ENCODE assay signal across 8 mouse cellular contexts in the genomic region with DNA sequence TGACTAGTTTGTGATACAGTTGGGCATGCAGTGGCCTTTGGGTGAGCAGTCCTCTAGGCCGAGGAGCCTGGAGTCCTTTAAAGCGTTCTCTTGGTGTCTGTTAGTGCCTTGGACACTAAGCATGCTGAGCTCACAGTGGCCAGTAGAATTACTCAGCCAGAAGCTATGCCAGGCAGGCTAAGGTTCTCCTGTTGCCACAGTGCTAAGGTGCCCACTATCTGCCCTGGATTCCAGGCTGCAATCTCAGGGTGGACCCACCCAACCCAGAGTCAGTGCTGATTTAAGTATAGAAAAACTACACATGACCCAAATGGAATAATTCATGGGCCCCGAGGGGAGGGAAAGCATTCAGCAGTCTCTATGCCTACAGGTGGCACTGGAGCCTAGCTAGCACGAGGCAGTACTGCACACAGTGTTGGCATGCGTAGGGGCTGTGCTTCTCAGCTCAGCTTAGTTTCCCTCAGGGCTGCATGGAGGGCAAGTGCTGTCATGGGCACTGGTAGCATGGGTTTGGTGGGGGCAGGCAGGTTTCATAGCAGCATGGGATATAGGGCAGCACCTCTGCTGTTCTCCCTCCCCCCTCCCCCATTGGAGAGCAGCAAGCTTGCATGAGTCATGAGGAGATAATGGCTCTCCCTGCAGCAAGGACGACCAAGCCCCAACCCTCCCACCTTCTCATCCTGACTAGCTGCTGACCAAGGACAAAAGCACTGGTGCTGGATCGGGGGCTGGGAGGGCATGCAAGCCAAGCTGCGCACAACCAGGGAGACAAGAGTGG. TPM values are rescaled to one million over a fixed set of nuclear protein-coding genes. Genes with fewer than 3 reads are reported as not detected.
DNase-seq lines count a peak whose midpoint lies in the region; ATAC-seq and TF ChIP-seq lines count a peak whose summit lies in the region.

No protein-coding gene starts in this region.

- H3K36me3 ChIP-seq in CH12.LX (replicated peaks in 1 of 2; ENCODE audit: control insufficient read depth in 1 of 2, insufficient read depth in 1 of 2, low read length in 1 of 2), result no peaks in the 10 kb centered on the region
- H3K36me3 ChIP-seq in hindbrain, embryonic 15.5 days, result peaks cover 44% of the 10 kb centered on the region
- H3K36me3 ChIP-seq in liver, embryonic 16.5 days (ENCODE audit: control insufficient read depth, insufficient read depth), result peaks cover 72% of the 10 kb centered on the region

- peak; percentile 84 for ATAC-seq in hindbrain, embryonic 15.5 days (ENCODE audit: low FRiP score, low read depth)
- 0 out of 2 replicates have a peak, but pooled peaks have one; percentile 22 for ATAC-seq in liver, embryonic 16.5 days (ENCODE audit: low read depth)
- ATAC-seq in erythroid progenitor cell, adult 5-6 weeks (replicated peaks; ENCODE audit: low FRiP score, poor library complexity, severe bottlenecking), result no peak

- TF ChIP-seq EP300 in CH12.LX (IDR thresholded peaks at IDR 0.05; ENCODE audit: low read length), result no peak

- H3K27ac ChIP-seq in CH12.LX (ENCODE audit: insufficient read depth, low read depth), result no peak overlapping the region
- H3K27ac ChIP-seq in embryonic fibroblast, embryonic 13.5 days (ENCODE audit: insufficient read depth, low read length), result no peak overlapping the region
- H3K27ac ChIP-seq in hindbrain, embryonic 15.5 days (replicated peaks), result 0 out of 2 replicates have a peak overlapping the region, but pooled peaks have one; percentile 11
- H3K27ac ChIP-seq in liver, embryonic 16.5 days (ENCODE audit: low read length), result no peak overlapping the region

- in situ Hi-C loops in CH12.LX (cut with MboI; ENCODE audit: low pct_ligation_motif_present, low pct_unique_long_range_greater_than_20kb, low sequenced_read_pairs), result loop anchor here (25.0 kb wide), 1 partner anchor 670 kb away; no protein-coding TSS in a partner anchor

- H3K4me1 ChIP-seq in CH12.LX (ENCODE audit: control insufficient read depth in 1 of 2, insufficient read depth in 2 of 2), result peaks cover 2 to 7% of the 10 kb centered on the region in 2 experiments; a peak in 3 of 4 replicates
- peaks cover 2% of the 10 kb centered on the region; the same call in 1 of the 2 replicates for H3K4me1 ChIP-seq in embryonic fibroblast, embryonic 13.5 days (ENCODE audit: control insufficient read depth, insufficient read depth, low read length)
- peaks cover 6% of the 10 kb centered on the region; the same call in 1 of the 2 replicates for H3K4me1 ChIP-seq in hindbrain, embryonic 15.5 days (replicated peaks)
- no peaks in the 10 kb centered on the region for H3K4me1 ChIP-seq in liver, embryonic 16.5 days (ENCODE audit: control insufficient read depth, low read depth, low read length)

- dilution Hi-C loops in CH12.LX (cut with MboI; ENCODE audit: extremely low pct_ligation_motif_present, extremely low pct_unique_long_range_greater_than_20kb, low sequenced_read_pairs), result no loop called here

- no peaks in the 10 kb centered on the region for H3K27me3 ChIP-seq in CH12.LX (replicated peaks)
- H3K27me3 ChIP-seq in hindbrain, embryonic 15.5 days, result no peaks in the 10 kb centered on the region
- no peaks in the 10 kb centered on the region for H3K27me3 ChIP-seq in liver, embryonic 16.5 days (ENCODE audit: control insufficient read depth, insufficient read depth, low read depth, low read length)

- no peak for TF ChIP-seq POLR2A in CH12.LX (IDR thresholded peaks at IDR 0.05; ENCODE audit: low read depth, low read length)
- no peak for TF ChIP-seq POLR2A in embryonic fibroblast, embryonic 13.5 days (IDR thresholded peaks at IDR 0.05; ENCODE audit: low read depth, low read length)

- no peak overlapping the region for H3K9ac ChIP-seq in CH12.LX (ENCODE audit: insufficient read depth, low read depth)
- no peak overlapping the region for H3K9ac ChIP-seq in hindbrain, embryonic 15.5 days
- no peak overlapping the region for H3K9ac ChIP-seq in liver, embryonic 16.5 days (ENCODE audit: low read depth, low read length)

- H3K4me2 ChIP-seq in CH12.LX (ENCODE audit: insufficient read depth, low read depth, poor library complexity, severe bottlenecking), result no peak overlapping the region
- H3K4me2 ChIP-seq in hindbrain, embryonic 15.5 days, result no peak overlapping the region
- H3K4me2 ChIP-seq in liver, embryonic 16.5 days (ENCODE audit: low read depth, low read length), result no peak overlapping the region

- no peaks in the 10 kb centered on the region for H3K9me3 ChIP-seq in CH12.LX (replicated peaks; ENCODE audit: low read length)
- no peaks in the 10 kb centered on the region for H3K9me3 ChIP-seq in hindbrain, embryonic 15.5 days
- no peaks in the 10 kb centered on the region for H3K9me3 ChIP-seq in liver, embryonic 16.5 days (replicated peaks; ENCODE audit: control insufficient read depth, low read length)

- TF ChIP-seq RAD21 in CH12.LX (IDR thresholded peaks at IDR 0.05; ENCODE audit: low read depth, low read length), result peak; percentile 33

- H3K79me2 ChIP-seq in CH12.LX (replicated peaks; ENCODE audit: control insufficient read depth, extremely low read depth, insufficient read depth, poor library complexity, severe bottlenecking), result no peaks in the 10 kb centered on the region

- intact Hi-C loops in heart, postnatal 25 days (cut with DNase I), result loop anchor here (2.0 kb wide), 1 partner anchor 152 kb away; a partner anchor contains a TSS

- TF ChIP-seq CTCF in CH12.LX (conservative IDR thresholded peaks at IDR 0.05 in 1 of 2, IDR thresholded peaks at IDR 0.05 in 1 of 2; ENCODE audit: low read depth in 2 of 2, low read length in 2 of 2), result peak in 1 of 2 experiments; percentile 28; a peak in 2 of 4 replicates
- peak; percentile 52; the same call in 1 of the 2 replicates for TF ChIP-seq CTCF in embryonic fibroblast, embryonic 13.5 days (IDR thresholded peaks at IDR 0.05; ENCODE audit: borderline replicate concordance, insufficient read depth, low read length)

- peak; percentile 93 for DNase-seq in heart, adult 11 months
- no peak for DNase-seq in heart, postnatal 25 days (ENCODE audit: low spot score)
- no peak for DNase-seq in CH12.LX (ENCODE audit: extremely low read depth)
- no peak for DNase-seq in spleen, postnatal 36 days (ENCODE audit: low spot score in 2 of 2)

- H3K4me3 ChIP-seq in CH12.LX (replicated peaks in 1 of 3; ENCODE audit: low read depth in 2 of 3, low read length in 2 of 3, poor library complexity in 1 of 3), result no peak overlapping the region
- no peak overlapping the region for H3K4me3 ChIP-seq in embryonic fibroblast, embryonic 13.5 days (ENCODE audit: insufficient read depth, low read length)
- H3K4me3 ChIP-seq in hindbrain, embryonic 15.5 days, result no peak overlapping the region
- H3K4me3 ChIP-seq in liver, embryonic 16.5 days (ENCODE audit: low read depth, low read length), result no peak overlapping the region

- 60% methylated on average over 8 of the region's 8 CpGs for whole genome bisulfite sequencing in hindbrain, embryonic 15.5 days
- WGBS in liver, embryonic 16.5 days (ENCODE audit: insufficient replicate concordance), result 73% methylated on average over 8 of the region's 8 CpGs

TF ChIP-seq in CH12.LX, 34 proteins besides CTCF, POLR2A, EP300 and RAD21:
- no peak for TF ChIP-seq IRF4 (IDR thresholded peaks at IDR 0.05; ENCODE audit: low read depth, low read length)
- 0 out of 2 replicates have a peak, but pooled peaks have one; percentile 7 for TF ChIP-seq SMC3 (IDR thresholded peaks at IDR 0.05; ENCODE audit: low read depth, low read length)

RNA-seq across cellular contexts. Expression of a gene that starts 29.8 kb away (rescaled TPM):
- 10 to 100 TPM; 22.9 to 29.7 TPM for total RNA-seq in heart, postnatal 25 days (2021)
- 198 and 234 TPM in 2 replicates for total RNA-seq in CH12.LX (2012; rRNA removed)
- 179 and 194 TPM in 2 replicates for total RNA-seq in CH12.LX (2014; rRNA removed)
- polyA plus RNA-seq in CH12.LX (2012; ENCODE audit: insufficient read length, low read depth), result 83.2 and 120 TPM in 2 replicates
- 18.5 and 21.7 TPM in 2 replicates for polyA plus RNA-seq in embryonic fibroblast, embryonic 13.5 days (2011; ENCODE audit: insufficient read length, low read depth, missing spikeins)
- 78.1 and 82.6 TPM in 2 replicates for polyA plus RNA-seq in hindbrain, embryonic 15.5 days (2015; fragmentation: Nextera tagmentation; extraction: Ambion mirVana)
- polyA plus RNA-seq in liver, embryonic 16.5 days (2015; fragmentation: Nextera tagmentation; extraction: Ambion mirVana), result 27.1 and 27.4 TPM in 2 replicates
- total RNA-seq in erythroid progenitor cell, adult 5-6 weeks (2015; ENCODE audit: low replicate concordance), result 3.8 and 10.5 TPM in 2 replicates
- 4.4 and 36.2 TPM in 2 replicates for total RNA-seq in erythroid progenitor cell, adult 5-6 weeks (2017; ENCODE audit: low replicate concordance)
